Mouse (Mus musculus): ENCODE measurements at regions not wholly inside any gene's neighbourhood (a gene's known extent, or its start where the extent isn't known, plus 50 kb on each side); places are given as distances from the start of the nearest gene placed in this dataset.

DNA sequence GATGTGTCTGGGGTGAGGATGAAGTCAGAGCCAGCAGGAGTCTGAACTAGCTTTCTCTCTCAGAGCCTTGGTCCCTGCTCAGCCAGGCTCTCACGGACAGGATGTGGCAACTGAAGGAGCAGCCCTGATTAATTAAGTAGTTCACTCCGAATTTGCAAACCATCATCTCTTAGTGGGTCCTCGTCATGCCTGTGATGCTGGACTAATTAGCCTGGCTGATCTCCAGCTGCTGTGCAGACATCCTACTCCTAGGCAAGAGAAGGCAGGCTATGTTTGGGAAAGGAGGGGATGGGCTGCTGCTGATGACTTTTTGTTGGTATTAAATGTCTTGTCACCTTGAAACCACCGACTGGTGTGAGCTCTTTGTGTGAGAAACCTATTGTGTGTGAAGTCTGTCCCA lies 487.1 kb downstream of the Med13l start:
- TF ChIP-seq CTCF (IDR thresholded peaks at IDR 0.05; ENCODE audit: low read depth, low read length) (no peak), POLR2A (IDR thresholded peaks at IDR 0.05; ENCODE audit: insufficient read depth, low read length) (no peak)

Data from ES-Bruce4 (cell line).